Mouse (Mus musculus) bone marrow macrophage, adult 2 months (primary cell): ENCODE measurements around the gene Tshz3.

Experiments used
- CTCF ChIP-seq: IDR thresholded peaks from 2 replicates; pipeline ENCODE4 v1.5.1; 2012; ENCODE audit warnings: low read depth, mild to moderate bottlenecking, low read length, moderate library complexity
- POLR2A ChIP-seq: IDR thresholded peaks from 2 replicates; pipeline ENCODE4 v1.6.1; 2012; ENCODE audit warnings: mild to moderate bottlenecking, low read depth, low read length, borderline replicate concordance

DNA sequence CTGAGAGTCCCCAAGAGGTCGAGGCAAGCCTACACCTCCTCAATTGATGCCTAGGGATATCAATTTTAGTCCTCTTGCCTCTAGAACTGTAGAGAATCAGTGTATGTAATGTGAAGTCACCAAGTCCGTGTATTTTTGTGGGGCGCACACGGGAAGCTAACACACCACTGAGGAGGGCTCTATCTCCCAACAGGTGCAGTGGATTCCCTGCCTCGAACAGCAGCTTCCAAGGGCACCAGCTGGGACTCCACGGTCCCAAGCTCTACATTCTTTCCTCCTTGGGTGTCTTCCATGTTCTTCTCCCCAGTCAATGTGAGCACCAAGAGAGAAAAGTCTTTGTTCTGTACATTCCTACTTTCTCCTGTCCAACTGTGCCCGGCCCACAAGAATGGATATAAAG is 38.7 kb upstream of the Tshz3 start:
- TF ChIP-seq POLR2A (no peak), CTCF (no peak)
